25 mouse cellular contexts compared by ENCODE assay signal in the genomic region with DNA sequence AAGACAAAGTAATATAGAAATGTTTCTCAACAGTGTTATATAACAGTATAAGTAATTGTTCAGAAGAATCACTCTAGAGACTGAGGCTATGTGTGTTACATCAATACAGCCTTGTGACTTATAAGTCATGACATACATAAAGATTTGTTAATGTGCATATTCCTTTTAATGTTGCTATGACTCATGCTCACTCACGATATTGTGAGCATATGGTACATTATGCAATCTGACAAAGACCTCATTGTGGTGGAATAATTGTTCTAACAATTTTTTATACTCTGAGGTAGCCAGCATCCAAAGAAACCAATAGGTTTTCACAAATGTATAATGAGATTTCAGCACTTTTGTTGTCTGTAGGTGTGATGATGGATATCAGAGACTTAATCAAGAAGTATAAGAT.
"Had no signal": no experiment of that assay in that cellular context is flagged by ENCODE, and none has a peak within 500 bp of the region (broad histone marks: within the 10 kb centered on the region; RNA-seq: fewer than 3 reads in every experiment).

No protein-coding gene starts in this region.

- H3K36me3 ChIP-seq: heart, embryonic 10.5 days; heart, embryonic 13.5 days; heart, embryonic 15.5 days; hindbrain, embryonic 13.5 days; hindbrain, embryonic 15.5 days; intestine, embryonic 15.5 days; limb, embryonic 13.5 days; limb, embryonic 15.5 days; liver, embryonic 12.5 days had no signal

- H3K4me3 ChIP-seq: heart, embryonic 10.5 days; heart, embryonic 13.5 days; heart, embryonic 15.5 days; hindbrain, embryonic 13.5 days; hindbrain, embryonic 15.5 days; intestine, embryonic 15.5 days; limb, embryonic 13.5 days; limb, embryonic 15.5 days; liver, embryonic 12.5 days had no signal

- ATAC-seq: hindbrain, postnatal 0 days; intestine, embryonic 15.5 days; intestine, postnatal 0 days; liver, embryonic 12.5 days had no signal

- H3K9ac ChIP-seq: heart, embryonic 13.5 days; heart, embryonic 15.5 days; hindbrain, embryonic 13.5 days; hindbrain, embryonic 15.5 days; intestine, embryonic 15.5 days; limb, embryonic 13.5 days; limb, embryonic 15.5 days; liver, embryonic 12.5 days; liver, embryonic 14.5 days had no signal

- H3K4me2 ChIP-seq: heart, embryonic 13.5 days; heart, embryonic 15.5 days; hindbrain, embryonic 13.5 days; hindbrain, embryonic 15.5 days; intestine, embryonic 15.5 days; limb, embryonic 13.5 days; limb, embryonic 15.5 days; liver, embryonic 12.5 days had no signal

- H3K4me1 ChIP-seq: heart, embryonic 10.5 days; heart, embryonic 13.5 days; heart, embryonic 15.5 days; hindbrain, embryonic 13.5 days; hindbrain, embryonic 15.5 days; intestine, embryonic 15.5 days; limb, embryonic 13.5 days; limb, embryonic 15.5 days; liver, embryonic 12.5 days had no signal

- H3K27ac ChIP-seq: heart, embryonic 10.5 days; heart, embryonic 13.5 days; heart, embryonic 15.5 days; hindbrain, embryonic 13.5 days; hindbrain, embryonic 15.5 days; hindbrain, postnatal 0 days; intestine, embryonic 15.5 days; kidney, postnatal 0 days; limb, embryonic 13.5 days; limb, embryonic 15.5 days; liver, embryonic 12.5 days; liver, embryonic 14.5 days had no signal

- DNase-seq: gastrocnemius, postnatal 14 days; gastrocnemius, postnatal 36 days; heart, adult 18-20 months; heart, postnatal 14 days; heart, postnatal 36 days; kidney, adult 18-20 months; kidney, adult 8-10 months; kidney, postnatal 14 days; kidney, postnatal 36 days; layer of hippocampus, adult 9-11 months; layer of hippocampus, postnatal 36 days; left cerebral cortex, postnatal 4 days had no signal

- H3K9me3 ChIP-seq: heart, embryonic 10.5 days; heart, embryonic 13.5 days; heart, embryonic 15.5 days; hindbrain, embryonic 13.5 days; hindbrain, embryonic 15.5 days; intestine, embryonic 15.5 days; limb, embryonic 13.5 days; limb, embryonic 15.5 days; liver, embryonic 12.5 days had no signal

- H3K27me3 ChIP-seq: heart, embryonic 13.5 days; heart, embryonic 15.5 days; hindbrain, embryonic 13.5 days; hindbrain, embryonic 15.5 days; intestine, embryonic 15.5 days; limb, embryonic 13.5 days; limb, embryonic 15.5 days; liver, embryonic 12.5 days had no signal
